Mouse (Mus musculus) neural tube, embryonic 11.5 days (tissue): ENCODE results near the gene Snrnp25. TPM values are rescaled to one million over a fixed set of nuclear protein-coding genes. Genes with fewer than 3 reads are reported as not detected.
"Not testable (repeated sequence)": the region's sequence is repeated elsewhere in the genome, so short reads cannot be mapped to it uniquely, and the experiment has no call there.

ENCODE experiments used
- ATAC-seq: fragments of 200-750 bp; cut with Nextera tagmentation; 2 replicates; pipeline ENCODE4 v1.8.0; 2017; ENCODE audit warnings: moderate number of reproducible peaks, mild to moderate bottlenecking, moderate TSS enrichment, moderate library complexity; ENCODE audit not compliant: insufficient read depth, low FRiP score, low TSS enrichment
- DNase-seq: peaks from one replicate; pipeline ENCODE4 v3.0.0-alpha.2; 2015; ENCODE audit warnings: low spot score
- H3K27ac ChIP-seq: fragments of 300-500 bp; sonication (generic); 2 replicates; pipeline ENCODE4 v1.5.1; 2014; ENCODE audit warnings: low read depth, mild to moderate bottlenecking, low read length
- H3K27me3 ChIP-seq: fragments of 300-500 bp; sonication (generic); 2 replicates; pipeline ENCODE4 v1.6.1; 2014; ENCODE audit warnings: mild to moderate bottlenecking, low read length, mixed read lengths; ENCODE audit not compliant: control insufficient read depth, insufficient read depth
- H3K36me3 ChIP-seq: fragments of 300-500 bp; sonication (generic); 2 replicates; pipeline ENCODE4 v1.6.1; 2014; ENCODE audit warnings: mild to moderate bottlenecking, low read length, moderate library complexity, mixed read lengths; ENCODE audit not compliant: control insufficient read depth, insufficient read depth
- H3K4me1 ChIP-seq: fragments of 300-500 bp; sonication (generic); 2 replicates; pipeline ENCODE4 v1.6.1; 2014; ENCODE audit warnings: low read length, mixed read lengths; ENCODE audit not compliant: control insufficient read depth, insufficient read depth
- H3K4me2 ChIP-seq: fragments of 300-500 bp; sonication (generic); 2 replicates; pipeline ENCODE4 v1.6.1; 2014; ENCODE audit warnings: low read depth, mild to moderate bottlenecking, moderate library complexity
- H3K4me3 ChIP-seq: fragments of 300-500 bp; sonication (generic); 2 replicates; pipeline ENCODE4 v1.5.1; 2014; ENCODE audit warnings: low read depth, low read length
- H3K9ac ChIP-seq: fragments of 300-500 bp; sonication (generic); 2 replicates; pipeline ENCODE4 v1.6.1; 2014; ENCODE audit warnings: mild to moderate bottlenecking, low read length
- H3K9me3 ChIP-seq: fragments of 300-500 bp; sonication (generic); 2 replicates; pipeline ENCODE4 v1.6.1; 2016; ENCODE audit warnings: low read length; ENCODE audit not compliant: control insufficient read depth
- WGBS: fragments of 180-500 bp; shearing (Covaris S2); extraction: QIAGEN DNeasy Blood & Tissue Kit; methylation state at CpG from one replicate; pipeline ENCODE4 v1.1.7; 2014; 5-methylcytosine and 5-hydroxymethylcytosine counted together
- polyA plus RNA-seq: library from polyadenylated mRNA; unstranded; fragments of >200 nt; fragmentation: Nextera tagmentation; extraction: Ambion mirVana; gene quantifications from 2 replicates; pipeline ENCODE4 v1.2.1, GENCODE M21; 2014

Gene Snrnp25
- polyA plus RNA-seq, 1 experiment from 2014 or later, result 73.4 TPM

GRCm38 (mm10) chr11:32199230-32199629 lies 6.0 kb upstream of the Snrnp25 start:
- H3K36me3 ChIP-seq, result no peaks in the 10 kb centered on the region
- no peaks in the 10 kb centered on the region for H3K27me3 ChIP-seq
- DNase-seq (no peak), ATAC-seq (no peak)
- H3K9ac ChIP-seq, result no peak overlapping the region
- H3K4me1 ChIP-seq, result no peaks in the 10 kb centered on the region
- no peak overlapping the region for H3K27ac ChIP-seq
- H3K4me2 ChIP-seq, result no peak overlapping the region
- H3K4me3 ChIP-seq, result no peak overlapping the region
- 54% methylated on average over 6 of the region's 6 CpGs for WGBS
- no peaks in the 10 kb centered on the region for H3K9me3 ChIP-seq

DNA sequence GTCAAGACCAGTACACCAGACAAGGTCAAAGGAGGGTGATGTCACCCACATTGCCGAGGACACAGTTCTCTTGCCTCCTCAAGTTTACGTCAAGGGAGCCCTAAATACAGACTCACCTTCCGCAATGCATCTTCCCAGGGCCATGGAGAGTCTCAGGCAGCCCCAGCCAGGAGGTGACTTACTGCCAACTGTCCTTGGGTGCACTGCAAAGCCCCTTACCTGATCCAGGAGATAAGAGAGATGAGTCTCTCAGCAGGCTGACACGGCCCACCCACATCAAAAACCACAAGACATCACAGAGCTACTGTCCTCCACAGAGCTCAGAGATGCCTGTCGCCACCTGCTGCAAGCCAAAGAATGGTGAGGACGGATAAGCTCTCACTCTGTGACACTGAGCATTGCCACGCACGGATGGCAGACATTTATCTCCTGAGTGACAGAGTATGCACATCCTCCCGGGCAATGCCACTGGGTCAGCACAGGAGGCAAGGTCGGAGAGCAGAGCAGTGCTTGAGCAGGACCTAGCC lies 5.1 kb upstream of the Snrnp25 start, which contains the start of gene Il9r:
TSS of gene Il9r (minus strand) at position 205 of the 527 bp plus-strand sequence.
- Histone ChIP-seq H3K36me3 (no peaks in the 10 kb centered on the region), H3K9me3 (no peaks in the 10 kb centered on the region), H3K4me2 (no peak within 1 kb of the TSS), H3K27ac (no peak within 1 kb of the TSS), H3K4me1 (no peaks in the 10 kb centered on the region), H3K4me3 (no peak within 1 kb of the TSS), H3K9ac (no peak within 1 kb of the TSS), H3K27me3 (no peaks in the 10 kb centered on the region)
- DNase-seq (no peak), ATAC-seq (no peak)
- WGBS, result 81% methylated on average over 10 of the region's 10 CpGs

DNA sequence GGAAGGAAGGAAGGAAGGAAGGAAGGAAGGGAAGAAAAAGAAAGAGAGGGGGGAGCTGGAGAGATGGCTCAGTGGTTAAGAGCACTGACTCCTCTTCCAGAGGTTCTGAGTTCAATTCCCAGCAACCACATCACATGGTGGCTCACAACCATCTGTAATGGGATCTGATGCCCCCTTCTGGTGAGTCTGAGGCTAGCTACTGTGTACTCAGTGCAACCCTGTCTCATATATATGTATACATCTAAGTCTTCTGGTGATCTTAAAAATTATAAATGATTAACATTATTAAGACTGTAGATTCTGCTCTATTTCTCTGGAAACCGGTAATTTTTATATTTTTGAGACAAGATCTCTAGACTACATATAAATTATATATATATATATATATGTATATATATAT lies 4.2 kb upstream of the Snrnp25 start:
- not testable (repeated sequence) for ATAC-seq, H3K4me1 ChIP-seq, H3K9ac ChIP-seq, H3K36me3 ChIP-seq, DNase-seq, H3K4me2 ChIP-seq, H3K27me3 ChIP-seq, H3K27ac ChIP-seq, H3K9me3 ChIP-seq, H3K4me3 ChIP-seq
- WGBS, result 62% methylated on average over 1 of the region's 1 CpGs

DNA sequence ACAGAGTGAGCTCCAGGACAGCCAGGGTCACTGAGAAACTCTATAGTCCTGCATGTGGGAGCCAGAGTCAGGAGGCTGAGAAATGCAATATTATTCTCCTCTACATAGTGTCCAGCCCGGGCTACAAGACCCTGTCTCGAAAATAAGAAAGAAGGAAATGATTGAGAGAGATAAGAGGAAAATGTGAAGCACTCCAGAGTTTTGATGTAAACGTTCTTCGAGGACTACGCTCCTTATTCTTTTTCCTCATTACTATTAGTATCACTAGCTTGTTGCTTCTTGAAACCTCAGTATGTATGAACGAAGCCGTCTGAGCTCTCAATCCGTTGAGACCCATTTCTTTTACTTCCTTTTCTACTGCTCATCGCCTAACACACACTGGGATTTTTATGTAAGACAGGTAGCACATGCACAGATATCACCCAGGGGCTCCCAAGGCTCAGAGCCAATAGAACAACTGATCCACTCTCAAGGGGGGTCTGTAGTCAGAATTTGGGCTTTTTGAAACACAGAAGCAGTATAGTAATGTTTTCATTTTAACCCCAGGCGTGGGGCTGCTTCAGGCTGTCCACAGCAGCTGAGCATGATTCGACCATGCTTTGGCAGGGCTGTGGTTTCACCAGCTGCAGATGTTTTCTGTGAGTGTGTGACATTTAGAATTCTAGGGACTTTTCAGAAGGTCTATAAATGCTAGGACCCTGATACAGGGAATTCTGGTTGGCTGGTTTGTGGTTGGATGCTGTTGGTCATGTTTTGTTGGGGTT lies 3.1 kb upstream of the Snrnp25 start:
- H3K9ac ChIP-seq, result no peak overlapping the region
- no peak overlapping the region for H3K27ac ChIP-seq
- H3K9me3 ChIP-seq, result no peaks in the 10 kb centered on the region
- ATAC-seq, result no peak
- no peak for DNase-seq
- no peak overlapping the region for H3K4me2 ChIP-seq
- H3K4me3 ChIP-seq, result no peak overlapping the region
- 85% methylated on average over 11 of the region's 11 CpGs for WGBS
- no peaks in the 10 kb centered on the region for H3K36me3 ChIP-seq
- H3K4me1 ChIP-seq, result peaks cover 4% of the 10 kb centered on the region; the same call in 1 of the 2 replicates
- no peaks in the 10 kb centered on the region for H3K27me3 ChIP-seq

DNA sequence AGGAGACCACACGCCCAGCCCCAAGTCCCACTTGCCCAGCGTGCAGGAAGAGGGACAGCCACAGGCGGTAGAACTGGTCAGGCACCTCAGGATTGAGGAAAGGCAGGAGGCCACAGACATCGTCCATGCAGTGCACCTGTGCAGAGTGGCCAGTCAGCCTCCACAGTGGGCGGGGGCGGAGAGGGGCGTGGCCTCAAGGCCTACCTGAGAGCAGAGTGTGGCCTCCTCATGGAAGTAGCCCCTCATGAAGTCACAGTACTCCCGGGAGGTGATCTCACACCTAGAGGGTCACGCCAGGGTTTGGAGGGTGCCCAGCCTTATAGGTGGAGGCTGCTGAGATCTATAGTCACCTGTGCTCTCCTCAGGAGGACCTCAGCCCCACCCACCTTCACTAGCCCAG lies 5.4 kb downstream of the Snrnp25 start:
- Histone ChIP-seq H3K36me3 (peaks cover 2% of the 10 kb centered on the region), H3K27ac (no peak overlapping the region), H3K27me3 (no peaks in the 10 kb centered on the region), H3K9ac (no peak overlapping the region), H3K4me1 (peaks cover 4% of the 10 kb centered on the region; the same call in 1 of the 2 replicates), H3K4me2 (no peak overlapping the region), H3K9me3 (no peaks in the 10 kb centered on the region), H3K4me3 (no peak overlapping the region)
- no peak for ATAC-seq
- no peak for DNase-seq
- WGBS, result 94% methylated on average over 9 of the region's 9 CpGs

DNA sequence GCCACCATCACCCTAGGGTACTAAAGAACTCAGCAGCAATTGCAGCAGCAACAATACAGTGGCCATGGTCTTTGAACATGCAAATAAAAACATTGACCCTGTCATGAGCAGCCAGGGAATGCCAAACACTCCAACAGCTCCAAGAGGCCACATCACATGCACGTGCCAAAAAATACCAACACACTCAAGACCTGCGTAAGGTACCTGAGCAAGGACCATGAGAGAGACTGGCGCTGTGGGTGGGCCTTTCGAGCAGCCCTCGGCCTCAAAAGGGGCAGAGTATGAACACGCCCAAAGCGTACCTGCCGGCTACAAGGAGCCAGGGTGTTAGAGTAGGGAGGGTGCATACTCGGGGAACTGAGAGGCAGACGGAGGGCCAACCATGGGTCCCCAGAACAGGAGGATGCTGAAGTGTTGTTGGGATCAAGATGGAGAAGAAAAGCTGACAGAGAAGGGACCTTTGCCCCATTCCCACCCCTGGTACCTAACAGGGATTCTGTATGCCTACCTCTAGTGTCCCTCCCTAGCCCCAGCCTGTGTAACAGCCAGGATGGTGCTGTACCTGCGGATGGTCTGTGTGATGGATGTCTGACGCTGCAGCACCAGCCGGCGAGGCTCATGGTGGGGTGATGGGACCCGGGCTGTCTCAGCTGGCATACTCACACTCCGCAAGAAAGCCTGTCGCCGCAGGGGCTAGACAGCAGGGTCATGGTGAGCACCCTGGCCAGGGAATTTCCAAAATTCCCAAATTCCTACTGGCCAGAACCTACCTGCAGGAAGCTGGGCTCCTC lies 10.4 kb downstream of the Snrnp25 start:
- ATAC-seq (no peak), DNase-seq (no peak)
- no peaks in the 10 kb centered on the region for H3K27me3 ChIP-seq
- 0 out of 2 replicates have a peak, but pooled peaks cover 3% of the 10 kb centered on the region for H3K4me1 ChIP-seq
- no peak overlapping the region for H3K27ac ChIP-seq
- H3K9me3 ChIP-seq, result no peaks in the 10 kb centered on the region
- no peak overlapping the region for H3K4me3 ChIP-seq
- no peak overlapping the region for H3K4me2 ChIP-seq
- H3K36me3 ChIP-seq, result no peaks in the 10 kb centered on the region; the same call in 1 of the 2 replicates
- H3K9ac ChIP-seq, result no peak overlapping the region
- 95% methylated on average over 18 of the region's 18 CpGs for WGBS

DNA sequence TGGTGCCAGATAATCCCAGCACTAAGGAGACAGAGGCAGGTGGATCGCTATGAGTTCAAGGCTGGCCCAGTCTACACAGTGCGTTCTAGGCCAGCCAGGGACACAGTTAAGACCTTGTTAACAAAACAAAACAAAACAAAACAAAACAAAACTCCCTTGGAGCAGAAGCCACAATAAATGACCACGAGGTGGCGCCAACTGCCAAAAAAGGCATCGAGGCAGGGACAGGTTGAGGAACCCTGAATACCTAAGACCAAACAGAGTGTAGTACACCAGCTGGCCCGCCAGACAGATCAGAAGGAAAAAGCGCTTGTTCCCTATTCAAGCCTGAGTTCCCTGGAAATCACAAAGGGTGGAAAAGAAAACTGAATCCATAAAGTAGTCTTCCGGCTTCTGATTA lies 11.6 kb downstream of the Snrnp25 start:
- no peak overlapping the region for H3K4me3 ChIP-seq
- no peaks in the 10 kb centered on the region for H3K36me3 ChIP-seq
- H3K4me1 ChIP-seq, result 0 out of 2 replicates have a peak, but pooled peaks cover 6% of the 10 kb centered on the region
- ATAC-seq (no peak; the same call in 1 of the 2 replicates), DNase-seq (peak; percentile 80)
- H3K27me3 ChIP-seq, result no peaks in the 10 kb centered on the region
- no peak overlapping the region for H3K27ac ChIP-seq
- H3K4me2 ChIP-seq, result no peak overlapping the region
- no peak overlapping the region; the same call in 1 of the 2 replicates for H3K9ac ChIP-seq
- 23% methylated on average over 8 of the region's 8 CpGs for WGBS
- H3K9me3 ChIP-seq, result no peaks in the 10 kb centered on the region

- Histone ChIP-seq H3K4me2 (no peak overlapping the region), H3K36me3 (no peaks in the 10 kb centered on the region), H3K27ac (no peak overlapping the region), H3K4me1 (peaks cover 14% of the 10 kb centered on the region; the same call in 1 of the 2 replicates), H3K9me3 (no peaks in the 10 kb centered on the region), H3K4me3 (no peak overlapping the region), H3K9ac (no peak overlapping the region), H3K27me3 (peaks cover 4% of the 10 kb centered on the region; the same call in 1 of the 2 replicates)
- DNase-seq (peak; percentile 64), ATAC-seq (no peak)
- 63% methylated on average over 6 of the region's 6 CpGs for WGBS
Measured at GRCm38 (mm10) chr11:32218501-32219050, 13.4 kb downstream of the Snrnp25 start.
